Mouse (Mus musculus) lung, postnatal 0 days (tissue): ENCODE results near the gene Tas2r114.

ENCODE experiments used
- CTCF ChIP-seq: IDR thresholded peaks from 2 replicates; pipeline ENCODE4 v1.5.1; 2016; ENCODE audit warnings: antibody characterized with exemption, mild to moderate bottlenecking
- EP300 ChIP-seq: IDR thresholded peaks from 2 replicates; pipeline ENCODE4 v1.6.1; 2016; ENCODE audit warnings: antibody characterized with exemption, mild to moderate bottlenecking, control low read depth

DNA sequence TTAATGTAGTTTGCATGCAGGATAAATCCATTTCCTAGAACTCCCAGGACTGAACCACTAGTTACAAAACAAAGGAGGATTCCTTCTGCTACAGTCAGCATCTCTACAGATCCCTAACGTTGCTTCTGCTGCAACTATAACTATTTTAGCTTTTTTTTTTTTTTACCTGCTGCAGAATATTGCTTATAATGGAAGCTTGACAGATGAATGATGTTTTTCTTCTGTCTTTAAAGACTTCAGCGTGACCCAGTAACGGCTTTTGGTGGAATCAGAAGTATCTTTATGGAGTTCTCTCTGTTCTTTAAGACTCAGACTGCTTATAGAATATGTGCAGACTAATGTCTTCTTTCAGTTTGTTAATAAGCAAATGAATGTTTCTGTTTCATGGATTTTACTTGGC is 11.1 kb downstream of the Tas2r114 start, which contains the start of gene Tas2r106:
- TF ChIP-seq EP300 (no peak), CTCF (no peak)
